Mouse (Mus musculus) left cerebral cortex, postnatal 14 days (tissue): ENCODE measurements at regions not wholly inside any gene's neighbourhood (a gene's known extent, or its start where the extent isn't known, plus 50 kb on each side); places are given as distances from the start of the nearest gene placed in this dataset.
A peak's percentile ranks its signal among the peaks of the same experiment; 100 is the strongest.
"Not testable (repeated sequence)": the region's sequence is repeated elsewhere in the genome, so short reads cannot be mapped to it uniquely, and the experiment has no call there.

ENCODE experiments used
- DNase-seq, 2 experiments: peaks; one replicate each; pipeline ENCODE4 v3.0.0; 2021 to 2022; ENCODE audit warnings: low spot score in 2 of 2, mixed read lengths in 1 of 2
- intact Hi-C: fragments of 180-260 bp; cut with DNase I; formaldehyde crosslinking; loops from one replicate; pipeline ENCODE4 v1.15.1; 2025

DNA sequence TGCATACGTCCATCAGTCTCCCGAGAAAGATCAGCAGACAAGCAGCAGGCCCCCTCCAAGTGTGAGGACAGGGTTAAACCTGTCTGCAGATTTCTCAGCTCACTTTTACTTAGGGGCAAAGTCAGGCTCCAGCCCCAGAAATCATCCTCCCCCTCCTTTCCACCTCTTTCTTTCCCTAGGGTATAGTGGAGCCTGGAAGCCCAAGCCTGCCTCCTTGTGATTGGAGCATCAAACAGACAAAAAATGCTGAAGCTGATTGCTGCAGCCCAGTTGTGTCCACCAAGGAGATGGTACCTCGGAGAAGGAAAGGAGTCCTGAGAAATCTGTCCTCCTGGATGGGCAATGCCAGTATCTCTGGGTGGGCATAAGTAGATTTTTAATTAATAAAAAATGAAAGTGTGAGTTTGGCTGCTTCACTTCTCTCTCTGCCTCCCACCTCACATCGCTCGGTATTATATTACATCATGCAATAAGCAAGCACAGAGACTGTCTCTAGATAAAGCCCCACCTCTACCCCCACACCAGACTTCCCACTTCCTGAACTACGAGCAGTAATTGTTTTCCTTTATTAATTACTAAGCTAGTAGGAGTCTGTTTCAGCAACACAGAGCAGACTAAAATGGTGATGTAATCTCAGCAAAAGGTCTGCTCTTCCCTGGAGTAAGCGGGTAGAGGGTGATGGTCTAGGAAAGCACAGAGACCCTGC lies 105.2 kb upstream of the Fhl2 start:
- intact Hi-C loops, result loop anchor here (5.0 to 10.0 kb wide), 2 partner anchors 145 to 333 kb away; no protein-coding TSS in a partner anchor
- no peak for DNase-seq

DNA sequence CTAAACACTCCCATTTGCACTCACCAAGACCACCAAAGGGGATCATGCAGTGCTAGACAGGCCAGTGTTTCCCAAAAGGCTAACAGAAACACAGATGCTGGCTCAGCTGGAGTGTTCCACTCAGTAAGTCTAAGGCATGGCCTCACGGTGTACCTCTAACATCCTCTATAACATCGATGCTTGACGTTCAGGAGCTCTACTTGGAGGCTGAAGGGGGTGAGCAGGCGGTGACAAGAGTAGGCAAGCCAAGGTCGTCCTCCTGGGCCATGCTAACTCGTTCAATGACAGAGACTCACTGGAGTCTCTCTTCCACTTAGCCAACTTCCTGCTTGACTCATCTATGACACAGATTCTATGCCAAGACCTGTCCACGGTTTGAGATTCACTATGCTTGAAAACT lies 105.9 kb upstream of the Fhl2 start:
- no peak for DNase-seq
- intact Hi-C loops, result loop anchor here (5.0 to 10.0 kb wide), 2 partner anchors 145 to 332 kb away; no protein-coding TSS in a partner anchor

DNA sequence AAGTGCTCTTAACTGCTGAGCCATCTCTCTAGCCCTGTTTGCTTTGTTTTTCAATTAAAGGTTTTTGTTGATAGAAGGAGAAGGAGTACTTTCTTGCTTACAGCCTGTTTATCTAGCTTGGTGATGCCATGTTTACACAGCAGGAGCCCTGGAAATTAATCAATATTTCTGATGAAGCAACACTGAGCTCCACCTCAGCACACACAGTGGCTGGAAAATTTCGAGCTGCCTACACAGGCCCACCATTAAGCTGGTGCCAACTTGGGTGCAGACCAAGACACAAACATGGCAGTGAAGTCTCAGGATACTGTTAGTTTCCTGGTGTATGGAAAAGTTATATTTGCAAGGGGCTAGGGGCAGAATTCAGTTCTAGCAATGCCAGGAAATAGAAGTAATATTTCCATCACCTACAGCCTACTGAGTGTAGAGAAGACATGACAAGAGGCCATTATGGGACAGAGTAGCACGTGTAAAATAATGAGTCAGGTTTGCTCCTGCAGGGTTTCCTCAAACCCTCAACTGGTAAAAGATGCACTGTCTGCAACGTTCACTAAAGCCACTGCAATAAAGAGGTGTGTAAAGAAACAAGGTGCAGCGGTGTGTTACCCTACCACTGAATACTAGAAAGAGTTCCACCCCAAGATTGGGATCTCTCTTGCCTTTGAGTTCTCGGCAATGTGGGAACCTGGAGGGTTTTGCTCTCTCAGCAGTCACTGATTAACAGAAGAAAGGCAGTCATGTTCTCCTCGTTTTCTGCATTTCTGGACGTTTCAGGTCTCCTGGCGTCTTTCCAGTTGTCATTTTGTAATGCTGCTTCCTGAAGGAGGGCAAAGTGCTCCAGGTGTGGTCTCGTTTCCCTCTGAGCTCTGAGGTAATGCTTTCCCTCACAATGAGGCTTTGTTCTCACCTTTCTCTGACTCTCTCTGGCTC lies 108.8 kb upstream of the Fhl2 start:
- DNase-seq, result no peak
- intact Hi-C loops, result loop anchor here (10.0 kb wide), 1 partner anchor 329 kb away; no protein-coding TSS in a partner anchor

DNA sequence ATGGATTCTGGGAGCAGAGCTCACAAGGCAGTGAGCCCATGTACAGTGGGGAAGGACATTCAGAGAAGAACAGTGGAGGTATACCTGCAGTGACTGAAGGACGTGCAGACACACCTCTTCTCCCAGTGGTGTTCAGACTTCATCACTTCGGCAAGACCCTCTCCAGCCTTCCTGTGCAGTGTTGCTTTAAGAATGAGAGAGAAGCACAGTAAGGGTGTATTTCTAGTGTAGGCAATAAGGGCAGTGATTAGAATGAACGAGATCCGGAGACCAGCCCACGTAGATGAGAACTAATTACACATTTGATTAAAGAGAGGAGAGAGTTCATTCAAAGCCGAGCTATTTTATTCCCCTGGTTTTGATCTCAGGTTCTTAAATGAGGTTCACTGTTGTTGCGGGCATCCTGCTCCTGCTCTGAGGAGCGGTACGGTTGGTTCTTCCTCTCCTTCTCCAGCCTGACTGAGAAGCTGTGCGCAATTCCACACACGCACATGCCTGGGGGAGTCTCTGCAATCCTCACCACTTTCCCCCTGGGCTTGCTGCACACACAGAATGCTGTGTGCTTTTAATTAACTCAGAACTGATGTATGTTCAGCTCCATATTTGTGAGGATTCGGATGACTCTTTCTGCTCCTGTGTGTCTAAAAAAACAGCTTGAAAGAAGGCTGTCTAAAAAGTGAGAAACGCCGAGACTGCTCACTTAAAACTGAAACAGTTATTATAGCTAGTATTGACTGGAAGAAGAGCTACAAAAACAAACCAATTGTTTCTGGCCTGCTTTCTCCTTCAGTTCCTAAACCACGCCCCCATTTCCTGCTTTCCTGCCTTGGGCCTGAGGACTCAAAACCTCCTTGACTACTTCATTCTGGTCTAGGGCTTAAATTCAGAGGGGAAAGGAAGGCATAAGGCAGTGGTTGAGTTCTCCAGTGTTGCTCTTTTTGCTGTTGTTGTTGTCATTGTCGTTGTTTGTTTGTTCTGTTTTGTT lies 114.2 kb upstream of the Fhl2 start:
- intact Hi-C loops, result no loop called here
- peak; percentile 20 to 25 for DNase-seq

DNA sequence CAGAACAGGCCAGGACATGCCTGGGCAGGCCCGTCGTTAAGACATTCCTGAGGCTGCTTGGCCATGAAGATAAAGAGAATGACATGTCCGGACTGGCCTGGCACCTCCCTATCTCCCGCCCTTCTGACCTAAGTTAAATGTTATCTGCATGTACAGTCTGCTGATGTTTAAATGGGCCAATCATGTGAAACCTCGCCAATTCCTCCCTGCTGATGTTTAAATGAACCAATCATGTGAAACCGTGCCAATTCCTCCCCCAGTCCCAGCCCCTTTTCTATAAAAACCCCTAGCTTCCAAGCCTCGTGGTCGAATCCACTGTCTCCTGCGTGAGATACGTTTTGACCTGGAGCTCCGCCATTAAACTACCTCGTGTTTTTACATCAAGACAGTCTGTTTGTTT lies 119.5 kb upstream of the Fhl2 start:
- intact Hi-C loops, DNase-seq: not testable (repeated sequence)

DNA sequence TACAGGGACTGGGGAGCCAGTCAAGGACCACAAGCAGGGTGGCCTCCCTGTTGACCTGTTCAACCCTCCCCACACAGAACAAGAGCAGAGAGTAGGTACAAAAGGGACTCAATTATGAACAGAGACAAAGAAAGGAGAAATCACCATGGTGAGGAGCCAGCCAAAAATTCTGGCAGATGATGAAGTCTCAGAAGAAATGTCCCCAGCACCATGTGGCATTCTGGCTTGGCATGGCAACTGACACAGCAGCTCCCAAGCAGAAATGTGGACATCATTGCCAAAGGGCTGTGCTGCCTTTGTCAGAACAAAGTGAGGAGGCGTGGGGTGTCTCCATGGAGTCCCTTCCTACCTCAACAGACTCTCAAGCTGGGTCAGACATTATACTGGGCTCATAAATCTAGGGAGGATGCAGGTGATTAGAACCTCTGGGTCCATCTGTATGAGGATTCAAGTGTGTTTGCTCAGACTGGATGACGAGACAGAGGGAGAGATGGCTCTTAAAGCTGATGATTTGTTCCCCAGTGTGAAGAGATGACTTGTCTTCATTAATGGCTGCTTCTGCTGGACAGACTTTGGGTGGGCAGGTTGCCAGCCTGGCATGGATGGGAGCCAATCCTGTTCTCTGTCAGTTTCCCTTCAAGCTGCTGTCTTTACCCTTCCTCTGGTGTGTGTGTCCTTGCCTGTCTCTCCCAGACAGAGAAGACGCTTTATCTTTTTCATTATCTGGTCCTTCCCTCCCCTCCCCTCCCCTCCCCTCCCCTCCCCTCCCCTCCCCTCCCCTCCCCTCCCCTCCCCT lies 120.5 kb upstream of the Fhl2 start:
- intact Hi-C loops, result no loop called here
- peak in 1 of 2 experiments; percentile 37 for DNase-seq

DNA sequence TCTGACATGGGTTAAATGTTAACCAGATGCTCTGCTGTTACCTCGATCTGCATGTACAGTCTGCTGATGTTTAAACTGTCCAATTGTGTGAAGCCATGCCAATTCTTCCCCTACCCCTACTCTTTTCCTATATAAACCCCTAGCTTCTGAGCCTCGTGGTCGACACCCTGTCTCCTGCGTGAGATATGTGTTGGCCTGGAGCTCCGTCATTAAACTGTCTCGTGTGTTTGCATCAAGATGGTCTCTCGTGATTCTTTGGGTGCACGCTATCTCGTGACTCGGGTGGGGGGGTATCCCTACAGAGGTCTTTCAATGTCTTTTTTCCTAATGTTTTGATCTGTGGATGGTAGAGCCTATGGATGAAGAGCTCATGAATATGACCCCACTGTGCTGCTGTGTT lies 110.9 kb upstream of the Nck2 start:
- intact Hi-C loops, result not testable (repeated sequence)

DNA sequence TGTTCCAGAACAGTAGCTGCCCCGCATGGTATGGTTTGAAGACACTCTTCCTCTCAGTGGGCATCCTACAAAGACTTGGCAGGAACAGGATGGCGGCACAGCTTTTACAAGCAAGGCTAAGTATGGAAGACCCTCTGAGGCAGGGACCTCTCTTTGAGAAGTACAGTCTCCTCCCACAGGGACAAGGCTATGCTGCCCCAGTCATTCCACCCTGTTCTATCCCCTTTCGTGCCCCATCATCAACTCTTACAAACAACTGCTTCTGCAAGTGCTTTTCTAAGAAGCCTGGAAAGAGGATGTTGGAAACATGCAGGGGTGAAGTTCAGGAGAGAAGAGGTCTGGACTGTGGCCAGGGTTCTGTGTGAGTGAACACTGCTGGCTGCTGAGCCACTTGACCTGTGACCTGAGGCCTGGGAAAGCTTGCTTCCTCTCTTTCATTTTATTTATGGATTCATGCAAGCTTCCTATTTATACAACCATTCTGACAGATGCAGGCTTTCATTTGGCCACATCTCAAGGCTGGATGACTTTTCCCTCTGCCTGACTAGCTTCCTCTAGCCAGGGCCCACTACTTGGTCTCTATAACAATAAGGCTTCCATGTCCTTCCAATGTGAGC lies 107.1 kb upstream of the Nck2 start:
- DNase-seq, result no peak
- intact Hi-C loops, result no loop called here

More for the DNA sequence above, 110.9 kb upstream of the Nck2 start:
- not testable (repeated sequence) for DNase-seq

DNA sequence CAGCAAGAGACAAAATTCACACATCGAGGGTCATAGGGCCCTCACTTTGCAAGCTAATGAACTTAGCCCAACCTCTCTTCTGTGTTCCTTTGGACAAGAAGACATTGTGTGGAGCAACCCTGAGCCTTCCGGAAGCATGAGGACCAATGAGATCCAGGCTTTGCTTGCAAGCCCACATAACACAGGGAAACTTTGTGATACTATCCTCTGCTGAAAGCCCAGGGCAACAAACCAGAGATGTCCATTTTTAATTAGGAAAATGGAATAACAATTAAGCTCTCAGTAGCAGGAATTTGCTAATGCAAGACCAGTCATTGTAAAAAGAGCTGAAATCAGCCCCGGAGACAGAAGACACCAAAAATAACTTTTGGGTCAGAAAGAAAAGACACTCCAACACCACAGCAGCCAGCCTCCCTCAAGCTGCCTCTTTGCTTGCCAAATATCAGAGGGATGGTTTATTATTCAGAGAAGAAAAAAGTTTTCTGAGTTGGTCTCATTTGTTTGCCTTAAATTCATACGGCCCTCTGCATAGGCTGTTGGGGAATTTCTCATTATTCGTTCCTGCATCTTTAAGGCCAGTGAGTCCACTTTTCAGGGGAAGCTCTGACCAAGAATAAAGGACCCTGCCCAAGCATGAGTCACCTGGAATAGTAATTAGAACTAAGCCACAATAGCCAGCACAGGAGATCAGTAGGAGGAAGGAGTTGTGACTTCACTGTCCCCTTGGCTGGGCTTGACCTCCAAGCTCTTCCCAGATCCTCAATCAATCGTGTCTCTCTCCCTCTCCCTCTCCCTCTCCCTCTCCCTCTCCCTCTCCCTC lies 106.1 kb upstream of the Nck2 start:
- DNase-seq, result no peak
- intact Hi-C loops, result no loop called here

DNA sequence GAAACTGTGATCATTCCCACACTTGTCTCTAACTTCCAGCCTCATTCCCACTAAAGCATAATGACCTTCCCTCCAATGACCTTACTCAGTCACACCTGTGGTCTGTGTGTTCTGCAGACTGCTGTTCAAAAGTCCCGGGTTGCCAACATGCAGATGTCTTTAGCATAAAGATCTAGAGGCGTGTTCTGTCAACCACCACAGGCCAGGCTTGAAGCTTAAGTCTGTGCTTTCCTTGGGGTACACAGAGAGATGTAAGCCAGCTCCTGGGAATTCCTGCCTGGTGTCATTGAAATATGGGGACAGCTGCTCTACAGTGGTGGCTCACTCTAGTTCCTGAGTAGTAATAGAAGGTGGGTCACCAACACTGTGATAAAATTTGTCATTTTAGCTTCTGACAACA lies 101.5 kb upstream of the Nck2 start:
- intact Hi-C loops, result no loop called here
- no peak for DNase-seq

DNA sequence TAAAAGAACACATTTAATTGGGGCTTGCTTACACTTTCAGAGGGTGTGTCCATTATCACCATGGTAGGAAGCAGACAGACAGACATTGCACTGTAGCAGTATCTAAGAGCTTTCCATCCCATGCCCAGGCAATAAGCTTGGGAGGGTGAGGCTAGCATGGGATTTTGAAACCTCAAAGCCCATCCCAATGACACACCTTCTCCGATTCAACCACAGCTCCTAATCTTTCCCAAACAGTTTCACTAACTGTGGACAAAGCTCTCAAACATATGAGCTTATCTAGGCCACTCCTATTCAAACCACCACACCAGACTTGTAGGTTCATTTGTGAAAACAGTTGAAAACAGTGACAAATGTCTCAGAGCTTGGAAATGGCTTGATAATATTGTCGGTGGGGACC lies 101.0 kb upstream of the Nck2 start:
- no peak for DNase-seq
- intact Hi-C loops, result no loop called here

DNA sequence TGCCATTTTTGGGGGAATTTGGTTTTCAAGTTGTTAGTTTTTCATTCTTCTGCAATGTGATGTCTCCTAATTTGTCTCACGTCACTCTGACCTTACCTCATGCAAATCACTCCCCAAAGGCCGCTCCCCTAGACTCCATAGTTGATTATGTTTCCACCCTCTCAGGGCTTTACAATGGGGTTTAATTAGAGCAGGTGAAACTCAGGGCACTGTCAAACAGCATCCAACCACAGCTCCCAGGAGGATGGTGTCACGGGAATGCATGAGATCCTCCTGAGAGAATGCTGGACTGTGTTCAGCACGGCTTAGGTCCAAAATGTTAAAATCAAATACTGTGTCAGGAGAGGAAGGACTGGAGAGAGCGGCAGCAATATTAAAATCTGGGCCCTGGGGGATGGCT lies 100.4 kb upstream of the Nck2 start:
- intact Hi-C loops, result no loop called here
- no peak for DNase-seq

DNA sequence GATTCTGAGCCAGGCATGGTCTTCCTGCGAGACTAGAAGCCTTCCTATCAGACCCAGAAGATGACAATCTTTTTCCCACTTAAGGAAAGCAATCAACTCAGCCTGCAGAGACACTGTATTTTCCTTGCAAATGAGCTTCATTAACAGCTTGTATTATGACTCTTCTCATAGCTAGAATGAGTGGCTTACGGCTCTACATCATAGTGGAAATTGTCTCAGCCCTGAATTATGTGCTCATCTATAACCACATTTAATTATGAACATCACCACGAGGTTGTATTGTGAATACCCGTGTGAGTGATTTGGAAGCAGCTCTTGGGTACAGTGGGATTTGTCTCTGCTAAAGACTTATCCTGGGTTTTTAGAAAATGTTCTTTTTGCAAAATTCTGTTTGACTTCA lies 97.2 kb upstream of the Nck2 start:
- intact Hi-C loops, result no loop called here
- DNase-seq, result no peak

DNA sequence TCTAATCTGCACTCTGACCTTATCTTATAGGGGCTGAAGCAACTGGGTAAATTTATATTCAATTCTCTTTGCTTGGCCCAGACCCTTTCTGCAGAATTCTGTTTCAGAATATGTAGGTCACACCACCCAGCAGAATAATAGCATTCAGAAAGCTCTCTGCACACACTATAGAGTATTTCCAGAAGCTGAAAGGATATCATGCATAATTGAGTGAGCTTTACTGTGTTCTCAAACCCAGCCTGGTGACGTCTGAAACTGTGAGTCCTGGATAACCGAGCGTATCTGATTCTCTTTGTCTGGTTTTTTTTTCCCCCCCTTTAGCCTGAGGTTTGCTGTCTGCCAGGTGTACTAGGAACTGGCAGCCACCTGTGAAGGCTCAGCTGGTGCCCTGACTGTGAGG lies 94.4 kb upstream of the Nck2 start:
- DNase-seq, result no peak
- intact Hi-C loops, result no loop called here

DNA sequence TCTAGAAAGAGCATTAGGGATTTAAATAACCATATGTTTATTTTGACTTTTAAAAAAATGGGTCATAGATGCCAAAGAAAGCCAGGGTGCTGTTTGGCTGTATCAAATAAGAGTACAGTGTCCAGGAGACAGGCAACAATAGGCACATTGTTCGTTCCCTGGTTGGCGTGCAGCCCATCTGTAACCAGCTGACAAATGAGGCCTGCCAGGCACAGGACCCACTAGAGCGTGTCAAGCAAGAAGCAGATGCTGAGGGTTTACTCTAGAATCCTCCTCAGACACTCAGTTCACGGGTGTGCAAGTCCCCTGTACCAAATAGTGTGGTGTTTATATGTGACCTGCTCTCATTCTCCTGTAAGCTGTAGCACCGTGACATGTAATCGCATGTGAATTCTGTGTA lies 86.2 kb upstream of the Nck2 start:
- intact Hi-C loops, result no loop called here
- DNase-seq, result peak; percentile 37 to 47

DNA sequence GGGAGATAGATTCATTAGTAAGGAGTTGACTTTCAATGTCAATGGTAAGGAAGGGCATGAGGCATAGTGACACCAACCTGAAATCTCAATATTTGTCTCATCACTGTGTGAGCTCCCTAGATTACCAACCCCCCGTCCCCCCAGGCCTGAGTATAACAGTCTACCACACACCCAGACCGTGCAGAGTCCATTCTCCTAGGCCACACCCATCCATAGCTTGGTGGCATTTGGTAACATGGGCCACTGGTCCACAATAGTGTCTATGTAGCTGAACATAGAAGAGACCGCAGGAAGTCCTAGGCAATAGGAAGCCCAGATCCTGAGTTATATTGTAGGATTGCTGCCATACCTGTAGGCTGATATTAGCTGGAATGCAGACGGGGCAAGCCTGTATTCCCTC lies 84.7 kb upstream of the Nck2 start:
- intact Hi-C loops, result no loop called here
- no peak for DNase-seq

DNA sequence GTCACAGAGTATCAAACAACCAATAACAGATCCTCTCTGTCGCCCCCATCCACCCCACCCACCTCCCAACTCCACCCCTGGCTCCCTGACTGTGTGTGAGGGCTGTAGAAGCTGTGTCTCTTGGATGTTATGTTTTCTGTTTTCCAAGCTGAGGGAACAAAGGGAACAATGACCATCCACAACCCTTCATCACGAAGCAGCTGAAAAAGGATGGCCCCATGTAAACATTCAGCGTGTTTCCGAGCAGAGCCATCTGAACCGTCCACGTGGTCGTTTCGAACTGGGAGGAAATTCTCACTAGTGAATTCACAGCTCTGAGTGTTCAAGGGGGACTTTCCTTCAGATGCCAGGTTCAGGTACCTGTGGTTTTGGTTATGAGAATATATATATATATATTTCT lies 84.1 kb upstream of the Nck2 start:
- intact Hi-C loops, result no loop called here
- no peak for DNase-seq

DNA sequence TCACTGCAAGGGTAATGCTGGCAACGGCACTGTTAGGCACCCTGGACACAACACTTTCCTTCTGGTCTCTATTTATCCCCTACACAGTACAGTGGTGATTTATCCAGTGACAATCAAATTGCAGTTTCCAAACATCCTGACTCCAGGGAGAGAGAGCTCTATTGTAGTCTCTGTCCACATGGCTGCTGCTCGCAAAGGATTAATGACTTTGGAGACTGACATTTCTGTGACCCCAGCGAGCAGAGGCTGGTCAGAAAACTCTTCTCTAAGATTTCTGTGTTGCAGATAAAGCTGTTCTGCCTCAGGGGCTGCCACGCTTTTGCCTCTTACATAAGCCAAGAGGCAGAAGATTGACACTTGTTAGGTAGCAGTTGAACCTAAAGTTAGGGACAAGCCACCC lies 83.6 kb upstream of the Nck2 start:
- intact Hi-C loops, result no loop called here
- no peak for DNase-seq
